Mouse (Mus musculus): ENCODE results near the gene Ambra1. TPM values are rescaled to one million over a fixed set of nuclear protein-coding genes. Genes with fewer than 3 reads are reported as not detected.

The Ambra1 gene
- polyA plus RNA-seq, 1 experiment from 2014 or later: 16.8 TPM

DNA sequence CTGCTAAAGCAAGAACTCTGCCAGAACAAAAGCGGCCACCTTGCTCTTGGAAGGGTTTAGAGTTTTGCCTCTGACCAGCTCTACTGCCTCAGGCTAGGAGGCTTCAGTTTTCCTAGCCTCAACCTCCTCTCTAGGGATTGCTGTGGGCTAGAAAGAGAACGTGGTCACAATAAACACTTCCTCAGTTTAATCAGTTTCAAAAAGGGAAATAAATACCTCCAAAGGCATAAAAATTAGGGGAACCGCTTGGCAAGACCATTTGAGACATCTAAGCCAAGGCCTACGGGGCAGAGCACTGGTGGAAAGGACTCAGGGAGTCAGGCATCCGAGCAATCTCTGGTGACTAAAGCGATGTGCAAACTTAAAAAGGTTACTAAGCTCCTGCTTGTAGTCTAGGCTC is 225.9 kb downstream of the Ambra1 start:
- Histone ChIP-seq H3K36me3 (replicated peaks; ENCODE audit: control insufficient read depth, insufficient read depth, low read depth, low read length) (no peaks in the 10 kb centered on the region), H3K4me1 (ENCODE audit: control insufficient read depth, insufficient read depth, low read length) (no peaks in the 10 kb centered on the region; the same call in 1 of the 2 replicates), H3K27ac (replicated peaks; ENCODE audit: low read depth, low read length) (no peak overlapping the region), H3K27me3 (ENCODE audit: control insufficient read depth, insufficient read depth, low read length) (no peaks in the 10 kb centered on the region), H3K4me3 (ENCODE audit: low read depth, low read length) (no peak overlapping the region), H3K9ac (replicated peaks; ENCODE audit: low read length) (no peak overlapping the region), H3K4me2 (ENCODE audit: low read depth, low read length) (no peak overlapping the region), H3K9me3 (replicated peaks; ENCODE audit: control insufficient read depth, low read length) (no peaks in the 10 kb centered on the region)
- WGBS: 81% methylated on average over 6 of the region's 6 CpGs
- DNase-seq (ENCODE audit: low spot score) (no peak), ATAC-seq (replicated peaks; ENCODE audit: insufficient number of reproducible peaks, low FRiP score, low TSS enrichment, low read depth) (no peak)

DNA sequence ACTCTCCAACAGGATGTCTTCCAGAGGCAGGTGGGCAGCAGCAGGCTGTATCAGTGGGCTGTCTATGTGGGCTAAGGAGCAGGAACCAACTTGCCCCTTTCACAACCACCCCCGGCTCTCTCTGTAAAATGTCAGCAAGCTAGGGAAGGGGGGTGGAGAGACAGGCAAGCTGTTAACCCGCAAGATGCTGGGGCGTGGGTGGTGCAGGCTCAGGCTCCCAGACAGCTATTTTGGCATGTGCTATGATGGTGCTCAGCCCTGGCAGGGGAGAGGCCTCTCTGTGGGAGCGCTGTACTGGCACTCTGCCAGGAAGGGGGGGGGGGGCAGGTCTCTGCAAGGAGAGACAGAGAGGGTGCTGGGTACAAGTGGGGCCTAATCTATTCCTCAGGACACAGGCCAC is 227.2 kb downstream of the Ambra1 start:
- Histone ChIP-seq H3K9me3 (replicated peaks; ENCODE audit: control insufficient read depth, low read length) (no peaks in the 10 kb centered on the region), H3K36me3 (replicated peaks; ENCODE audit: control insufficient read depth, insufficient read depth, low read depth, low read length) (no peaks in the 10 kb centered on the region), H3K27ac (replicated peaks; ENCODE audit: low read depth, low read length) (no peak overlapping the region), H3K4me1 (ENCODE audit: control insufficient read depth, insufficient read depth, low read length) (peaks cover 4% of the 10 kb centered on the region), H3K4me3 (ENCODE audit: low read depth, low read length) (no peak overlapping the region), H3K4me2 (ENCODE audit: low read depth, low read length) (no peak overlapping the region), H3K27me3 (ENCODE audit: control insufficient read depth, insufficient read depth, low read length) (no peaks in the 10 kb centered on the region), H3K9ac (replicated peaks; ENCODE audit: low read length) (no peak overlapping the region)
- DNase-seq (ENCODE audit: low spot score): peak; percentile 36
- 65% methylated on average over 4 of the region's 4 CpGs for WGBS
- ATAC-seq (replicated peaks; ENCODE audit: insufficient number of reproducible peaks, low FRiP score, low TSS enrichment, low read depth): peak; percentile 51

DNA sequence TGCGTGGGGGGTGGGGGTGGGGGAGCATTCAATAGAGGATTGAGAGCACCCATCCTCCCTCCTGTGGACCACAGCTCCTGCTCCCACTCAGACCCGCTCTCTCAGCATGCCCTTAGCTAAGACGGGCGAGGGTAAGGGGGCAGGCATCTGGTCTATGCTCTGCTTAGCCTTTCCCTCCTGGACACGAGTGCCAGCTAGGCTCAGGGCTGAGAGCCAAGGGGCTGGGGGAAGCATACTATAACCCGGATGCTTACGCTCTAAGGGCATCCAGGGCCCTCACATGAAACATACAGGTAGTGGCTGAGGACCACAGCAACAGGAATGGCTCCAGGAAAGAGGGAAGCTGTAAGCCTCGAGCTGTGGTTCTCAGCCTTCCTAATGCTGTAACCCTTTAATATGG is 228.1 kb downstream of the Ambra1 start:
- Histone ChIP-seq H3K9ac (replicated peaks; ENCODE audit: low read length) (no peak overlapping the region), H3K36me3 (replicated peaks; ENCODE audit: control insufficient read depth, insufficient read depth, low read depth, low read length) (no peaks in the 10 kb centered on the region), H3K4me3 (ENCODE audit: low read depth, low read length) (no peak overlapping the region), H3K27me3 (ENCODE audit: control insufficient read depth, insufficient read depth, low read length) (no peaks in the 10 kb centered on the region), H3K27ac (replicated peaks; ENCODE audit: low read depth, low read length) (no peak overlapping the region), H3K4me2 (ENCODE audit: low read depth, low read length) (no peak overlapping the region), H3K9me3 (replicated peaks; ENCODE audit: control insufficient read depth, low read length) (no peaks in the 10 kb centered on the region), H3K4me1 (ENCODE audit: control insufficient read depth, insufficient read depth, low read length) (peaks cover 4% of the 10 kb centered on the region)
- no peak for ATAC-seq (replicated peaks; ENCODE audit: insufficient number of reproducible peaks, low FRiP score, low TSS enrichment, low read depth)
- no peak for DNase-seq (ENCODE audit: low spot score)
- WGBS: 84% methylated on average over 8 of the region's 8 CpGs

DNA sequence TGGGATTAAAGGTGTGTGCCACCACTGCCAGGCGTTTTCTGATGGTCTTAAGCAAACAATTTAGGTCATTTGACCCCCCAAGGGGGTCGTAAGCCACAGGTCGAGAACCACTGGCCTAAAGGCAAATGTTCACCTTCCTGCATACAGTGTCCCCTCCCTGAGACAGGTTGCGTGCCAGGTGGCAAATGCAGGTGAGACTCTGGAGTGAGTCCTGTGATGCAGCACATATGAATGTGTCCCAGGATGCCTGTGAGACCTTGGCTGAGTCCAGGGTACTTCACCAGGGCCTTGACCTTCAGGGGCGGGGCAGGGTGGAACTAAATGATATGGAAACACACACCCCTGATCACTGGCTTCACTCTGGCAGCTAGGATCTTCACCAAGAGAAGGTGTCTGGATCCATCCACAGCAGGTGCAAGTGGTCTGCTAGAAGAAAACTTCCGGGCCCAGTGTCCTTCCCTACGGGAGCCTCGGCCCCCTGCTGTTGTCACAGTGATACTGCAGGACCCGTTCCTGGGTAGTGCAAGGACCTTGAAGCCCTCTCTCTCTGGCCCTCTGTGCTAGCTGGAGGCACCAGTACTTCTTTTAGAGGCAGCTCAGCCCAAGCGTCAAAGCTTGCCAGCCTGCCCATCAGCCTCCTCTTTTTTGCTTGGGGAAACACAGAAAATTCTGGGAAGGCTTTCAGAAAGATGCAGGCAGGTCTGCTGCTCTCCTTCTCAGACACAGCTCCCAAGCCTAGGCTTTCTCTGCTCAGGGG is 228.9 kb downstream of the Ambra1 start:
- WGBS: 41% methylated on average over 10 of the region's 10 CpGs

DNA sequence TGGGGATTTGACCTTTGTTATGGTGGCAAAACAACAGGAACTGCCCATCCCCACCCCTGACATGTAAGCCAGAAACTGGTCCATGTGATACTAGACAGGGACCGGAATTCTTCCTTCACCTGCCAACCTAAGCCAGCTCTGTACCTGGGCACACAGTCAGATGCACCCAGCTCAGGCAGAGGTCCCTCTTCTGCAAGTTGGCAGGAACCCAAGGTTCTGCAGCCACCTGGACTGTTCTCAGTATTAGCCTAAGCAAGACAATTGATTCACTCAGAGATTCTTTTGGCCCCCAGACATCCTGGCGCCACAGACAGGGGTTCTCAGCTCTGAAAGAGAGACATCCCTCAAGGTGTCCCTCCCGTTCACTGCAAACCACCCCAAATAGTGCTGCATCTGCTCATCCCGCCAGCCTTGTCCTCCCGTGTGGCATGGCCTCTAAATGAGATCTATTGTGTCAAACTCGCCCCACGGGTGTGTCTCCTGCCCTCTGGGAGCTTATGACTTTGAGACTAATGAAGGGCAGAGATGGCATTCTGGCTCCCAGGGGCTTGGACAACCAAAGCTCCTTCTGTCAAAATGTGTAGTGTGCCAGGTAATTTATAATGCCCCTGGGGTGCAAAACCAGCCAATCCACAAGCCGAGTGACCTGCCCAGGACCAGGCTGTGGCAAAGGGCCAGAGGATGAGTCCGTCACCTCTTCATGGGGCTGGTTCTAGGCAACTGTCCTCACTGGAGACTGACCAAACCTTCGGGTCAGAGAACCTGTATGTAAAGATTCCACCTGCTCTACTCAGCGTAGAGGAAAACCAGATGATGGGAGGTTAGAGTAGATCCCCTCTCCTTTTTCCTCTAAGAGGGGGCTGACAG is 229.8 kb downstream of the Ambra1 start:
- no peak overlapping the region for H3K4me2 ChIP-seq (ENCODE audit: low read depth, low read length)
- no peaks in the 10 kb centered on the region for H3K27me3 ChIP-seq (ENCODE audit: control insufficient read depth, insufficient read depth, low read length)
- H3K36me3 ChIP-seq (replicated peaks; ENCODE audit: control insufficient read depth, insufficient read depth, low read depth, low read length): no peaks in the 10 kb centered on the region
- no peaks in the 10 kb centered on the region for H3K9me3 ChIP-seq (replicated peaks; ENCODE audit: control insufficient read depth, low read length)
- H3K4me1 ChIP-seq (ENCODE audit: control insufficient read depth, insufficient read depth, low read length): peaks cover 4% of the 10 kb centered on the region
- H3K27ac ChIP-seq (replicated peaks; ENCODE audit: low read depth, low read length): no peak overlapping the region
- 77% methylated on average over 11 of the region's 11 CpGs for WGBS
- ATAC-seq (replicated peaks; ENCODE audit: insufficient number of reproducible peaks, low FRiP score, low TSS enrichment, low read depth) (no peak), DNase-seq (ENCODE audit: low spot score) (no peak)
- no peak overlapping the region for H3K9ac ChIP-seq (replicated peaks; ENCODE audit: low read length)
- no peak overlapping the region for H3K4me3 ChIP-seq (ENCODE audit: low read depth, low read length)

More for the DNA sequence above, 228.9 kb downstream of the Ambra1 start:
- DNase-seq (ENCODE audit: low spot score) (peak; percentile 74), ATAC-seq (replicated peaks; ENCODE audit: insufficient number of reproducible peaks, low FRiP score, low TSS enrichment, low read depth) (no peak)
- H3K4me3 ChIP-seq (ENCODE audit: low read depth, low read length): no peak overlapping the region
- no peaks in the 10 kb centered on the region for H3K27me3 ChIP-seq (ENCODE audit: control insufficient read depth, insufficient read depth, low read length)
- H3K4me2 ChIP-seq (ENCODE audit: low read depth, low read length): no peak overlapping the region
- no peak overlapping the region for H3K9ac ChIP-seq (replicated peaks; ENCODE audit: low read length)
- H3K27ac ChIP-seq (replicated peaks; ENCODE audit: low read depth, low read length): no peak overlapping the region
- peaks cover 4% of the 10 kb centered on the region for H3K4me1 ChIP-seq (ENCODE audit: control insufficient read depth, insufficient read depth, low read length)
- no peaks in the 10 kb centered on the region for H3K9me3 ChIP-seq (replicated peaks; ENCODE audit: control insufficient read depth, low read length)
- no peaks in the 10 kb centered on the region for H3K36me3 ChIP-seq (replicated peaks; ENCODE audit: control insufficient read depth, insufficient read depth, low read depth, low read length)

DNA sequence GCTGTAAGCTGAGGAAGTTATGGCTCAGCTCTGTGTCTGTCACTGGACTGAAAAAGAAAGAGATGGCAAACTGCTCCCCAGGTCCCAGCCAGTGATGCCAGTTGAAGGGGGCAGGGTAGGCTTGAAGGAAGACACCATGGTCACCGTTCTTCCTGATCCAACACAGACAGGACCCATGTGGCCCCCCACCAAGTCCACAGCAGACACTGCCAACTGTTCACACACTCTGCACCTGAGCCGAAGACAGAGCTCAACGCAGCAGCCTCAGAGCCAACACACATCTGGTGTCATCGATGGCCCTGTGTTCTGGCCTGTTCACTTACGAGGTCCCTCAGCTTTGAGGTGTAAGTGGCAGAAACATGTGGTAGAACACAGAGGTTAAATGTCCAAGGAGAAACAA is 230.5 kb downstream of the Ambra1 start:
- H3K27me3 ChIP-seq (ENCODE audit: control insufficient read depth, insufficient read depth, low read length): no peaks in the 10 kb centered on the region
- H3K9ac ChIP-seq (replicated peaks; ENCODE audit: low read length): no peak overlapping the region
- H3K36me3 ChIP-seq (replicated peaks; ENCODE audit: control insufficient read depth, insufficient read depth, low read depth, low read length): no peaks in the 10 kb centered on the region
- DNase-seq (ENCODE audit: low spot score) (no peak), ATAC-seq (replicated peaks; ENCODE audit: insufficient number of reproducible peaks, low FRiP score, low TSS enrichment, low read depth) (no peak)
- H3K4me2 ChIP-seq (ENCODE audit: low read depth, low read length): no peak overlapping the region
- 94% methylated on average over 5 of the region's 5 CpGs for WGBS
- H3K9me3 ChIP-seq (replicated peaks; ENCODE audit: control insufficient read depth, low read length): no peaks in the 10 kb centered on the region
- H3K27ac ChIP-seq (replicated peaks; ENCODE audit: low read depth, low read length): no peak overlapping the region
- no peak overlapping the region for H3K4me3 ChIP-seq (ENCODE audit: low read depth, low read length)
- H3K4me1 ChIP-seq (ENCODE audit: control insufficient read depth, insufficient read depth, low read length): peaks cover 6% of the 10 kb centered on the region

DNA sequence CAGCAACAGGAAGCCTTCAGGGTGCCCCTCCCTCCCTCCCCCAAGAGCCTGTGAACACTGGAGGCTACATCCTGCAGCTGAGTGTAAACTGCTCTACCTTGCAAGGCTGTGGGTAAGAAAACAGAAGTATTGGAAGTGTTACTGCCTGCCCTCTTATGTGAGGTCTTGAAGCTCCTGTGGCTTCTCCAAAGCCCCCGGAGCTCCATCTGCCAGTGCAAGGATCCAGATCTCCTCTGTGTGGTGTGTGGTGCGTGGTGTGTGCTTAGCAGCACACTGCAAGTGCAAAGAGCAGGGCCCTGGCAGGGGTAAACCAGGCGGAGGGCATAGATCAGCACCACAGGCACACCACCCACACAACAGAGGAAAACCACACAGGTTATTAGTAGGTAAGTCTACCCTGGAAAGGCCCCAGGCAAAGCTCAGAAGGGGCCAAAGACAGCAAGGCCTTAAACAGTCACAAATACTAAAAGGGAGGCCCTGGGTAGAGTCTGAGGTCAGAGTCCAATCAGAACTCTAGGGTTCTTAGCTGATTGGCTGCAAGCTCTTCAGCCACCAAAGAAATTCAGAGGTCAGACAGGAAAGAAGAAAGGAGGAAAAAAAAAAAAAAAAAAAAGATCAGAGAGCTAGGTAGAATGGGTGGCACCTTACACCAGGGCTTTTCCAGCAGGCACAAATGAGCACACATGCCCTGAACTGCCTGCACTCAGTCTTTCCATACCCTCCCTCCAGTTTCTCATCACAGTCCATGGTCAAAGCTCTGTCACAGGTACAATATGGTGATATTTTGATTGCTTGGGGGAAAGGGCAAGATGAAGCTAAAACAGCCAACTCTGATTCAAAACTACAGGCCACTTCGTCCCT is 232.2 kb downstream of the Ambra1 start:
- DNase-seq (ENCODE audit: low spot score): no peak
- no peak for ATAC-seq (replicated peaks; ENCODE audit: insufficient number of reproducible peaks, low FRiP score, low TSS enrichment, low read depth)
- Histone ChIP-seq H3K4me2 (ENCODE audit: low read depth, low read length) (peak overlapping the region; percentile 89), H3K27me3 (ENCODE audit: control insufficient read depth, insufficient read depth, low read length) (no peaks in the 10 kb centered on the region), H3K4me1 (ENCODE audit: control insufficient read depth, insufficient read depth, low read length) (peaks cover 7% of the 10 kb centered on the region), H3K36me3 (replicated peaks; ENCODE audit: control insufficient read depth, insufficient read depth, low read depth, low read length) (no peaks in the 10 kb centered on the region), H3K9me3 (replicated peaks; ENCODE audit: control insufficient read depth, low read length) (no peaks in the 10 kb centered on the region), H3K4me3 (ENCODE audit: low read depth, low read length) (peak overlapping the region; percentile 90), H3K27ac (replicated peaks; ENCODE audit: low read depth, low read length) (no peak overlapping the region), H3K9ac (replicated peaks; ENCODE audit: low read length) (peak overlapping the region; percentile 84)
- 61% methylated on average over 4 of the region's 4 CpGs for WGBS

Data from embryonic facial prominence, embryonic 11.5 days (tissue).